Mouse (Mus musculus) retina, postnatal 1 day (tissue): ENCODE measurements at regions not wholly inside any gene's neighbourhood (a gene's known extent, or its start where the extent isn't known, plus 50 kb on each side); places are given as distances from the start of the nearest gene placed in this dataset.

Experiments used
- DNase-seq: peaks from one replicate; pipeline ENCODE4 v3.0.0-alpha.2; 2012

- peak; percentile 76 for DNase-seq
Measured at GRCm38 (mm10) chr4:12240941-12241571, 69.2 kb upstream of the Fam92a start.

GRCm38 (mm10) chr4:12230731-12231130, 58.9 kb upstream of the Fam92a start:
- peak; percentile 24 for DNase-seq
